Mouse (Mus musculus): ENCODE measurements around the gene Tmem178b. TPM values are rescaled to one million over a fixed set of nuclear protein-coding genes. Genes with fewer than 3 reads are reported as not detected.

Tmem178b gene
- total RNA-seq, 2 experiments from 2014 or later, result 5.8 to 6.0 TPM

DNA sequence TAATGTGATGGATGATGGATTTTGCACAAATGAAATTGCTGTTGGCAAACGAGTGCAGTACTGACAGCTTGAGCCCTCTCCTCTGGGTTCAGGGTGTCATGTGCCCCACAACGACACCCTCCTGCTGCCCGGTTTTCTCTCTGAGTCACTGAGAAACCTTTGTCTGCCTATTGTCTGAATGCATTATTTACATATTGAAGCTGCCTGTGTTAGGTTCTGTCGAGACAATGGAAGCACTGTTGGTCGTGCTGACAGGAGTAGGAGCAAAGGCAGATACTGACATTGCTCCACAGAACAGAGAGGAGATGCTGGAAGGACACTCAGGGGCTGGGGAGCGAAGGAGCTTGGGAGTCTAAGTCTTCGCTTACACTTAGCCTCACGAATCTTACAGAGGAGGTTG lies 44.2 kb downstream of the Tmem178b start:
- no peak for DNase-seq (ENCODE audit: low spot score in 2 of 2)

DNA sequence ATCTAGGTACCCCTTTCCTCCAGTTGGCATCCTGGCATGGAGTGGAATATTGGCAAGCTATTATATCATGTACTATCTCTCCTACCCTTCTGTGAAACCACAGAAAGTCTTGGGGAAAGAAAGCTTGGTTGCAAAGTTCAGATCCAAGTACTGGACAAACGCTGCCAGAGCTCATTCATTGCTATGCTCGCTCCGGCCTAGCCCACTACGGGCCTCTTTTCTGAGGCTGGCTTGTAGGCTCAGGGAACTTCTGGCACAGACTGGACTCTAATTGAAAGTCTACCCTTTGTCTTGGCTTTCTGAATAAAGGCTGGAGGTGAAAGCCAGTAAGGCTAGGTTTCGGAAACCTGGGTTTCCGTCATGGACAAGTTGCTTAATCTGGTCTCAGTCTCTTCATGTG lies 44.7 kb downstream of the Tmem178b start:
- DNase-seq (ENCODE audit: low spot score in 2 of 2), result no peak

DNA sequence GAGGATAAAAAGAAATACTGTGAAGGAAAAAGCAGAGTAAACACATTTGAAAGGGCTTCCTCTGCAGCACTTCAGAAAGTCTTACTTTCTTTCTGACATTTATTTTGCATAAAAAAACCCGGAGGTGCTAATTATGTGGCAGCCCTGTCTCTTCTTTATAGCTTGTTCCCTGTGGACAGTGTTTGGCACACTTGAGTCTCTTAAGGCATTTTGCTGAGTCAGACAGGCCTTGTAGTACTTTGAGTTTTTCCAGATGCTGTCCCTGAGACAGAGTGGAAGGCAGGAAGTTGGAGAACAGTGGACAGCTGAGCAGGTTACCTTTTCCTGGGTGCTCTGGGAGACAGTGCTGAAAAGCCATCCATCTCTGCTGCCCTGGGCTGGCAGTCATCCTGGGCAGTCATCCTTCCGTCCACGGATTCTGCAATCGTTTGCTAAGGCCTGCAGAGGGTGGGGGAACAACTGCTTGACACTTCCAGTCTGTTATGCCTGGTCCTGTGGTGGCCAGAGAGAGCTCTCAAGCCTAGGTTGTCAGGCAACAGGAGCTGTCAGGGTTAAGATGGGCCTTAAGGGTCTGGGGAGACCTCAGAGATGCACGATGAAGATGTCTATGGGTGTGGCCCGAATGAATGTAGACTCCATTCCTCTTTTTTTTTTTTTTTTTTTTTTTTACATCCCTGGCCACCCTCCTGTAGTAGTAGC lies 46.1 kb downstream of the Tmem178b start:
- DNase-seq (ENCODE audit: low spot score in 2 of 2), result no peak

DNA sequence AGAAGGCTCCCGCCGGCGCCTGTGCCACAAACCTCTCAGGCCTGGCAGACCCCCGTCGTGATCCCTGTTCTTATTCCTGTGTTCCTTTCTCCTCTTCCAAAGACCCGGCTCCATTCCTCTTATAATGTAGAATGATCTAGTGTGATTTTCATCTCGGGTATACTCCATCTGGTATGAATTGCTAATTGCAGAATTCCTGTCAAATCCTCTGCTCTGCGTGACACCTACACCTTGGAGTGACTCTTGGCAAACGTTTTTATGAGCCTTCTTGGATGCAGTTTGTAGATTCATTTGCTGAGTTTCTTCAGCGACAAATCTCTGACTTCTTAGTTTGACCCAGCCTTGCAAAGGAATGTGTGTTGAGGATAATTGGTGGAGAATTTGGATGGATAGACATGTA lies 53.4 kb downstream of the Tmem178b start:
- DNase-seq (ENCODE audit: low spot score in 2 of 2), result no peak

DNA sequence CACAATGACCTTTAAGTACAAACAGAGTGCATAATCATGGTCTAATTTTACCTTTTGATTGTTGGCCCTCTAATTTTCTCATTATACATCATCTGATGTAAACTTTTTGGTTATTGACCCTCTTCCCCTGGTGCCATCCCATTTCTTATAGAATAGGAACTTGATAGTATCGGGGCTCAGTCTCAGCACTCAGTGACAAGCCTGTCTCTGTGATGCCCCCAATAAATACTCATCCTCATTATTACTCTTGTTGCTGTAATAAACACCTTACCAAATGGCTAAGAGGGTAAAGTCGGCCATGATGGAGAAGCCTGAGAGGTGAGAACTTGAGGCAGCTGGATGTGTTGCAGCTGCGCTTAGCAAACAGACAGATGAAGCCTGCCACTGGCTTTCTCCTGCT lies 63.5 kb downstream of the Tmem178b start:
- DNase-seq (ENCODE audit: low spot score in 2 of 2), result no peak

DNA sequence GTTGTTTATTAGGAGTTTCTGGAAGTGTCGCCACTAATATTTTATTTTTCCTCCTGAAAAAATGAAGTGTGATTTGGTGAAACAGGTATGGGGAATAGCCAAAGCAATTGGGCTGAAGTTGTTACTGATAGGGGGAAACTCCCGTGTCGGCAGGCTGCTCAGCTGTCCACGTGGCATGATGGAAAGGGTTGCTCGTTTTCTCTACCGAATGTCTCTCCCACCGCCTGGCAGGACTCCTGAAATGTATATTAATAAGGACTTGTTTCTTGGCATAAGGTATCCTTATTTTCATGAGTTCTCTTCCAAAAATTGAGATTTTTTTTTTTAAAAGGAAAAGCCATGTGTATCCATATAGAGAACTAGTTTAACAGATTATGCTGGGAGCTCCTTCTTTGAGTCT lies 67.8 kb downstream of the Tmem178b start:
- DNase-seq (ENCODE audit: low spot score in 2 of 2), result no peak

DNA sequence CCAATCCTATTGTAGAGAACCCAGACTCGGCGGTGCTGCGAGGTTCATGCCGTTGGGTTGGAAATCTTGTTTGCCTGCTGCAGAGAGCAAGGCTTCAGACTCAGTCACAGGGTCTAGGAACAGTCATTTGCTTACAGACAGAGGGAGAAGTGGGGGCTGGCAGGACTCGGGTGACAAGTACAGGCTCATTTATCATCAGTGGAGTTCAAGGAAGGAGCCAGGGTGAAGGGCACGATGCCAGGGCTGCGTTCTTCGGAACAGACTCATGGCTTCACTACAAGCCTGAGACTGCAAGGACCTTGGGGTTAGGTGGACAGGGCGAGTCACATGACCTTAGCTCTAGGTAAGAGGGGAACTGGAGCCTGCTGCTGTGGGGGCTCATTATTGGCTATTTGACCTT lies 71.8 kb downstream of the Tmem178b start:
- no peak for DNase-seq (ENCODE audit: low spot score in 2 of 2)

DNA sequence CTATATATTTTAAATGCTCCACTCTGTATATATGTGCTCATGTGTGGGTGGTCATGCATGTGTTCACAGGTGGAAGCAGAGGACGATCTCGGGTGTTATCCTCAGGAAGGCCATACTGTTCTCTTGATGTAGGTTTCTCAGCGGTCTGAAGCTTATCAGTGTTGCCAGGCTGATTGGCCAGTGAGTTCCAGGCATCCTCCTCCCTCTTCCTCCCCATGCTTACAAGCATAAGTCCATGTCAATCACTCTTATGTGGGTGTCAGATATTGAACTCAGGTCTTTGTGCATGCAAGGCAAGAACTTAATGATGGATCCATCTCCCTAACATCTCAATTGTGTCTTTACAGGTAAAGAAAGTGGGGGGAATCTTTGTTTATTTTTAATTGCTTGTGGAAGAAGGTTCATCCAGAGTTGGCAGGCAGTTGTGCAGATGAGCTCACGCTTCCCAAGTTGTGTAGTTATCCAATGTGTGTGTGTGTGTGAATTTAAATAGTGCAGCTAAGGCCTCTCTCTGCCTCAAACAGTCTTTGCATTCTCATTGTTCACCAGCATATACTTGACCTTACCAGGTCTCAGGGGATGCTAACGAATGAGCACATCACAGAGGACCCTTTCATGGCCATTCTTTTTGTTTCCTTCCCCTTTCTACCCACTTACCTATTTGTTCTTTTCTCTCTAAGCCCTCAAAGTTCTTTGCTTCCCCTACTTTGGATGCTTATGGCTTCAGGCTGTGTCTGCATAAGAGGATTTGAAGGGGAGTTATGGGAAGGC lies 72.8 kb downstream of the Tmem178b start:
- no peak for DNase-seq (ENCODE audit: low spot score in 2 of 2)

DNA sequence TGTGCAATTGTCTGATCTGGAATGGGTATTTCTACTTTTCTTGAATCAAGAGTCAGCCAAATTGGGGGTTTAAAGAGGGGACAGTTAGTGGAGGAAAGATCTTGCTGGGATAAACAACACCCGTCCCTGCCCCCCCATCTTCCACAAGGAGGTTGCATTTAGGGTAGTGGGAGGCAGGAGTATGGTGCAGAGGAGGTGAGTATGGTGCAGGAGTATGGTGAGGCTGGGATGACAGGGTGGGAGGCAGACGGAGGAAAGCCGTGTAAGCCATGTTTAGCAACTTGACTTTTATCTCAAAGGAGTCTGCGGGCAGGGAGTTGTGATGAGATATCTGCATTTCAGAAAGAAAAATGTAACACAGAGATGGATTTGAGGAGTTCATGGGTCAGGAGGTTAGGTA lies 73.5 kb downstream of the Tmem178b start:
- no peak for DNase-seq (ENCODE audit: low spot score in 2 of 2)

DNA sequence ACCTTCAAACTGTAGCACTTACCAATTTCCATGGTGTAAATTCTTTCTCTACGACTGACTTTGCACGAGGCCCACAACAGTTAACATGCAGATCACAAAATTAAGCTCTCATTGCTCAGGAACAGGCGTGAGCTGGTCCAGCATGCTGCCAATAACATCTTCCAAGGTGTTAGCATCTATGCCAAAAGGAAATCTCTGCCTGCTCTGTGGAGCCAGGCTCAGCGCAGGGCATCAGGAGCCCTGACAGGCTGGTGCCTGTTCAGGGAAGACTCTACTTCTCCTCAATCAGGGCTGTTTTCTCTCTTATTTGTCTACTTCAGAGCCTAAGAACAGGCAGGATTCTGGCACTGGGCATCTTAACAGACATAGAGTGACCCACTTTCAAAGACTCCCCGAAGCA lies 80.9 kb downstream of the Tmem178b start:
- no peak for DNase-seq (ENCODE audit: low spot score in 2 of 2)

DNA sequence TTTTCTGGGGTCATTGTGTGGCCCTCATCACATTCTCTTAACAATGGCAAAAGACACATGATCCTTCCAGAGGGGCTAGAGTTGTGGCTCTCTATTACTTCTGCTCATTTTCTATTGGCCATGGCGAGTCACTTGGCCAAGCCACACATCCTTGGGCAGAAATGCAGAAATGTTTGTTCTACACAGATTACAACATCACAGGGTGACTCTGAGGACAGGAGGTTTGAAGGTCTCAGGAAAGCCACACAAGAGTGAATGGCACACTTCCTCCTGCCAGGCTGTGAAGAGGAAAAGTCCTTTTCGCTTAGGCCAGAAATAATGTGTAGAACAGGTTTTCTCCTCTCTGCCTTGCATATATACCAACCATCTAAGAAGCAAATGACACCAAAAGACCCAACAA lies 82.1 kb downstream of the Tmem178b start:
- DNase-seq (ENCODE audit: low spot score in 2 of 2), result no peak

DNA sequence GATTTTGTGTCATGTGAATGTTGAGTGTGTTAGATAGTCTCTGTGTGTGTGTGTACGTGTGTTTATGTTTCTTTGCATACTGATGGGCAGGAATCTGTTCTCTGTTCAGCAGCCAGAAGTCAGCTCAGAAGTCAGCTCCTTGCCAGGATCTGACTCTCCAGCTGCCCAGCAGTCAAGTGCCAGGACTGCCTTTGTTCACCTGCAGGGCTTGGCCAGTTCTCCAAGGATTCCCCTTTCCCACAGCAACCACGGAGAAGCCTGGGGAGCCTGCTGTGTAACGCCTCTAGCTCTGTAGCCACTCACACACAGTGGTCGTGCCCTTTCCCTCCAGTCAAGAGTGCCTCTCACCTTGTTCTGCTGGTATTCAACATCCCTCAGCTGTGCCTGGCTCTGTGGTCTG lies 91.5 kb downstream of the Tmem178b start:
- DNase-seq (ENCODE audit: low spot score in 2 of 2), result no peak

DNA sequence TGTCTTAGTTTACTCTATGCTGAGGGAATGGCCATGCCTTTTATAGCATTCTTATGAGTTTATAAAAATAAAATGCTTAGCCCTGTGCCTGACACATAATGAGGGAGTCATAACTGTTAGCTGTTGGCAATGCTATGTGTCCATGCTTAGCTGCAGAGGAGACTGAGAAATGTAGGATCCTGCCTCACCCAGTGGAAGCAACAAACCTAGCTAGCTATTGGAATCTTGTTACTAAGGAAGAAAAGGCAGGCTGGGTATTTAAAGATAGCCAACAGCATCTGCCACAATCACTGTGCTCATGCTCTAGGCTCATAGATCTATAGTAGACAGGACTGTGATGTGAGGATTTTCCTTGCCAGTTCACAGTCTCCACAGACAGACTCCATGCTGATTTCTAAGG lies 97.2 kb downstream of the Tmem178b start:
- DNase-seq (ENCODE audit: low spot score in 2 of 2), result no peak

DNA sequence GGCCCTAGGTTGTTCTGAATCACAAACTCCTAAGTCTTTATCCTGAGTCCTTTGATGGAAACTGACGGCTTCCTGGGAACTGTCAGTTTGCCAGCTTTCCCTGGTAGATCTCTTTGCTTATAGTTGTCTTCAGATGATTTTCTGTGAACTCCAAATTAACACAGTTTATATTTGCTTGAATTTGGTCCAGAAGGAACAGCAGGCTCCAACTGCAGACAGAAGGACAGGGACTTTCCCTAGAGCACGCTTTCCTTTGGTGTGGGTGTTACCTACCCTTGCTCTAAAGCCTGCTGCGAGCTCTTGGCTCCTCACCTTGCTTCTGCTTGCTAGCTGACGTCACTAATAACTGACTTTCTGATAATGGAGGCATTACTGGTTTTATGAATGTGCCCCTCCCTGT lies 105.9 kb downstream of the Tmem178b start:
- DNase-seq (ENCODE audit: low spot score in 2 of 2), result no peak

DNA sequence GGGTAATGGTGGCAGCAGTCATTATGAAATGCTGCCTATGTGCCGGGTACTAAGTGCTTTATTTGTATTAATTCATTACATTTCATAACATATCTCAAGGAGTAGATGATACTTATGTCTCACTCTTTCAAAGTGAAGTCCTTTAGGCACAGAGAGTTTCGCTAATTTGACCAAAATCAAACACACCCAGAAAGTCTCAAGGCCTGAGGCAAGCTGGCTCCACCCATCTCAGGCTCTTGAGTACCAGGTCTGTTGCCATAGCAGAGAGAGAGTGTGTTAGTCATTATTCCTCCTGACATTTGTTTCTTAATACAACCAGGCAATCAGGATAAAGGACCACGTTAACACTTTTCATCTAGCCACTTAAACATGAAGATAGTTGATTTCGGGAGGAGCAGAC lies 117.7 kb downstream of the Tmem178b start:
- DNase-seq (ENCODE audit: low spot score in 2 of 2), result no peak

DNA sequence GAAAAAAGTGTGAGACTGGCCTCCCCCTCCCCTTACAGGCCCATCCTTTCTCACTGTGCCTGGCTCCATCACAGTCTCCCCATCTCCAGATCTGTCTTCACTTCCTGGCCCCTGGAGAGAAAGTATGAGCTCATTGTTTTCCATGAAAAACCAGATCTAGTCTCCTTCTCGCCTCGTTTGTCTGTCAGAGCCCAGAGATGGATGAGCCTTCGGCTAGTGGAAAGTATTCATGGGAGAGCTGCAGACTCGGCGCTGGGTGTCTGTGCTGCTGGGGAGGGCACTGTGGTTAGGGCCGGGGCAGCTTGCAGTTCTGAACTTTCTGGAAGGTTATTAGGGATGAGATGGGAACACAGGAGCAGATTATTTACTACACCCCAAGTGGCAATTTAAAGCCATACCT lies 118.9 kb downstream of the Tmem178b start:
- DNase-seq (ENCODE audit: low spot score in 2 of 2), result no peak

DNA sequence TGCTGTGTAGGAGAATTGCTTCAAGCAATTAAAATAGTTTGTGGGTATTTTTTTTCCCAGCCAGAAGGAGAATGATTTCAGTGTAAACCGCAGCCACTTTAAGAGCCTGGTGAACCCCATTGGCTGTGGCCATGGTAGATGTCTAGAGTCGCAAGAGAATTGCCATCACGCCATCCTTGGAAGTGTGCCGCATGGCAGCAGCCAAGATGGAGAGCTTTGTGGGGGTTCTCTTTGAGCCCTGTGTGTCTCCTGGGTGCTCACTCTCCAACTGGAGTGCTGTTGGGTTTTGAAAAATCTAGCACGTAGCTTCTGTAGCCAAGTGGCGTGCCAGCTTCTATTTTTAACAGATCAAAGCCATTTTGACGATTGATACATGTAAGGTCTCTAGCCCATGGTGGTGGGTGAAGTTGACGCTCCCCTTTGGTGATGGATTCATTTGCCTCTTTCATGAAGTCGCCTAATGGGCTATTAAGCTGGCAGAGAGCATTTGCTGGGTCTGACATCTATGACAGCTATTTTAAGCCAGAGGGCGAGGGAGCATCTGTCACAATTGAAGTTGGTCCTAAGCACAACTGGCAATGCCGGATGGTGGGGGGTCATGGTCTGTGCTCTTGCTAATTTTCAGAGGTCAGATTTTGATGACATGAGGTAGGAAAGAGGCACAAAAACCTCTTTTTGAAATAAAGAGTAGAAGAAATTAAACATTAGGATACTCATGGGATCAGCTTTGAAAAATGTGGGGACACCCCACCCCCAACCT lies 133.1 kb downstream of the Tmem178b start:
- DNase-seq (ENCODE audit: low spot score in 2 of 2), result no peak

DNA sequence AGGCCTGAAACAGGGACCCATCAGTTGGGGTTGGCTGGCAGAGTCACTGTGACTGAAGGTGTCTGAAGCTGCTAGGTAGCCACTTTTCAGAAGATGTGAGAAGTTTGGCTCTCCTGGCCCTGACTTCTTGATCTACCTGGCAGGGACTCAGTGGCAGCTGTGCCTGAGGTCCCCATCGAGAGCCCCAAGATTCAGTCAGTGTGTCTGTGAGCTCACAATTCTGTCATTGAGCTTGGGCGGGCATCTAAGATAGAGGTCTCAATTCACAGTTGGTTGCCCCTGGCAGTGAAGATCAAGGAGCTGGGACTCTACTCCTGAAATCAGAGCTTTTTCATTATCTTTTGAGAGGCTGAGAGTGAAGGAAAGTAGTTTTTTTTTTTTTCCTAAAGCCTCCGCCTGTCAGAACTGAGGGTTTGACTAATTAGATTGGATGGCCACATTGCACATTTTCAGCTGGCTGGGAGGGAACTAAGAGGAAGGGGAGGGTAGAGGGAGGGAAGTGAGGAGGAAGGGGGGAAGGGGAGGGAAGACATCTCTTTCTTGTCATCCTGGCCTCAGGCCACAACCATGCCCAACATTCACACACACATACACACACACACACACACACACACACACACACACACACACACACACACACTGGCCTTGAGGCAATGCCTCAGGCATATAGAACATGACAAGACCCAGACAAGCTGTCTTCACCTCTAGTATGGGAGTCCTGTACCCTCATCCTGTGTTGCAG lies 135.3 kb downstream of the Tmem178b start:
- DNase-seq (ENCODE audit: low spot score in 2 of 2), result no peak

DNA sequence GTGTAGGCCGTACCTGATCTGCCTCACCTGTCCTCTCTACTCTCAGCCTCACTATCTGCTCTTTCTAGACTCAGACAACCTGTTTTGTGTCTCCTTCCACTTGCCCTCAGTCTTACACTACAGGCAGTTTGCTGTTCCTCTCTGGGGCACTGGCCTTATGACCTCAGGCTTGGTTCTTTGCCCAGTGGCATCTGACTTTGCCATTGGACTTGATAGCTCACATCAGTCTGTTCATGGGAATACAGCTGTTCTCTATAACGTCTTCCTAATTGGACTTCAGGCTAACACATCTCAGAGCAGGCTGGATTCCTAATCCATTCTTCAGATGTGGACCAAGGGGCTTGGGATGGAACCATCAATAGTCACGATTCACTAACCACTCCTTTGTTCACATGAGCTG lies 136.6 kb downstream of the Tmem178b start:
- DNase-seq (ENCODE audit: low spot score in 2 of 2), result no peak

DNA sequence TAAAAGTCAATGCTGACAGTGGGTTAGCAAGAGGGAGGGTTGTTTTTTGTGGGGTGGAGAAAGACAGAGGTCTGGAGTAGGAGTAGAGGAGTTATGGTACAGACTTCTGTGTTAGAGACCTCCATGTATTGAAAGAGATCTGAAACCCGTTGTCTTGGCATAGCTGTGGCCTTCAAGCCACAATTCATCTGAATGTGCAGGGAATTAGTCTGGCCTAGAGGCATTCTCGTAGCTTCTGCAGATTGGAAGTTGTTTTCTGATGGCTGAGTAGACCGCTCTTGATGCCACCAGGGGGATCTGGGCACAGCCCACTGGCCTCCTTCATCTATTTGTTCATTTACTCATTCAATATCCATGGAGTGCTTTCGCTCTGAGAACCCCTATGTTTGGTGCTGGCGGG lies 138.0 kb downstream of the Tmem178b start:
- no peak for DNase-seq (ENCODE audit: low spot score in 2 of 2)

DNA sequence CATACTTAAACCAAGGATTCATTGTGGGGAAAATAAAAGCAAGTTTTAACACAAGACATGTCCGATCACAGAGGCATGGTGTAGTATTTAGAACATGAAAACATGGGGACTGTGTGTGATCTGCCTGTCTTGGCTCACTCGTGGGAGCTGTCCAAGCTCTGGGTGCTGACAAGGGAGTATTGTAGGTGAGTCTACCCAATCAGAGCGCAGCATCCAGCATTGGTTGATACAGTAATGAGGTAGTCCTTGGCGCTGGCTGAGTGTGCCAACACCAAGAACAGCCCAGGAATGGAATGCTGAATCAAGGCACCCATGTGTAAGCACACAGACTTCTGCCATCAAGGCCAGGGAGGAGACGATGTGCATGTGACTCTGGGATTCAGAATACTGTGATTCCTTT lies 138.5 kb downstream of the Tmem178b start:
- DNase-seq (ENCODE audit: low spot score in 2 of 2), result no peak

DNA sequence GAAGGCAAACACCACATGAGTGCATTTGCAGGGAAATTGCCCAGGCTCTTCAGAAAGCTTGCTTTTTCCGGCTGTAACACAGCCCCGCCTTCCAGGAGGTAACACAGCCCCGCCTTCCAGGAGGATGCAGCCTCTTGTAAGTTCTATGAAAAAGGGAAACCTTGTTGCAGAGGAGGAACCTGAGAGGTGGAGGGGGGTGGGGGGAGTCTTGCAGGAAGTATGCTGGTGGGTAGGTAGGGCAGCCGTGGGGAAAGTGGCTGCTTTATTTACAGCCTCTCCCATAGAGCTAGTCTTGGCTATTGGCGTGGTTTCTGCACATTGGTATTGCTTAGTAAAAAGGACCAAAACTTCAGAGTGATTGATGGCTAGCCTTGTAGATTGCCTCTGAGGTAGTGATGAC lies 140.3 kb downstream of the Tmem178b start:
- DNase-seq (ENCODE audit: low spot score in 2 of 2), result no peak
